Mouse (Mus musculus) intestine, embryonic 14.5 days (tissue): ENCODE data around the gene Sptssa. TPM values are rescaled to one million over a fixed set of nuclear protein-coding genes. Genes with fewer than 3 reads are reported as not detected.

Source experiments
- ATAC-seq: fragments of 200-750 bp; cut with Nextera tagmentation; replicated peaks from 2 replicates; pipeline ENCODE4 v1.8.0; 2017; ENCODE audit warnings: low read depth, moderate number of reproducible peaks, moderate TSS enrichment, moderate library complexity; ENCODE audit not compliant: low FRiP score, low TSS enrichment
- DNase-seq: peaks from one replicate; pipeline ENCODE4 v3.0.0-alpha.2; 2018; ENCODE audit warnings: low spot score
- H3K27ac ChIP-seq: fragments of 300-500 bp; sonication (generic); 2 replicates; pipeline ENCODE4 v1.5.1; 2014; ENCODE audit warnings: low read depth, mild to moderate bottlenecking, control low read depth
- H3K27me3 ChIP-seq: fragments of 300-500 bp; sonication (generic); replicated peaks from 2 replicates; pipeline ENCODE4 v1.6.1; 2014; ENCODE audit warnings: low read length, control low read depth; ENCODE audit not compliant: control insufficient read depth, insufficient read depth
- H3K36me3 ChIP-seq: fragments of 300-500 bp; sonication (generic); 2 replicates; pipeline ENCODE4 v1.6.1; 2014; ENCODE audit warnings: low read length, control low read depth; ENCODE audit not compliant: control insufficient read depth, insufficient read depth
- H3K4me1 ChIP-seq: fragments of 300-500 bp; sonication (generic); replicated peaks from 2 replicates; pipeline ENCODE4 v1.6.1; 2014; ENCODE audit warnings: low read length, control low read depth, mixed read lengths; ENCODE audit not compliant: control insufficient read depth, insufficient read depth
- H3K4me2 ChIP-seq: fragments of 300-500 bp; sonication (generic); 2 replicates; pipeline ENCODE4 v1.6.1; 2014; ENCODE audit warnings: low read length
- H3K4me3 ChIP-seq: fragments of 300-500 bp; sonication (generic); 2 replicates; pipeline ENCODE4 v1.5.1; 2014; ENCODE audit warnings: low read depth, low read length, control low read depth, mixed read lengths
- H3K9ac ChIP-seq: fragments of 300-500 bp; sonication (generic); 2 replicates; pipeline ENCODE4 v1.6.1; 2014; ENCODE audit warnings: mild to moderate bottlenecking, low read length
- H3K9me3 ChIP-seq: fragments of 300-500 bp; sonication (generic); 2 replicates; pipeline ENCODE4 v1.6.1; 2016; ENCODE audit warnings: low read length, control low read depth; ENCODE audit not compliant: control insufficient read depth
- WGBS: fragments of 180-500 bp; shearing (Covaris S2); extraction: QIAGEN DNeasy Blood & Tissue Kit; methylation state at CpG from one replicate; pipeline ENCODE4 v1.1.7; 2014; 5-methylcytosine and 5-hydroxymethylcytosine counted together
- polyA plus RNA-seq: library from polyadenylated mRNA; unstranded; fragments of >200 nt; fragmentation: Nextera tagmentation; extraction: Ambion mirVana; gene quantifications from 2 replicates; pipeline ENCODE4 v1.2.1, GENCODE M21; 2014

Gene Sptssa
- polyA plus RNA-seq, 1 experiment from 2014 or later: 224 TPM

- Histone ChIP-seq H3K4me2 (no peak overlapping the region), H3K27ac (no peak overlapping the region), H3K4me3 (no peak overlapping the region), H3K4me1 (peaks cover 18% of the 10 kb centered on the region), H3K9ac (no peak overlapping the region), H3K9me3 (no peaks in the 10 kb centered on the region), H3K36me3 (peaks cover 22% of the 10 kb centered on the region; the same call in 1 of the 2 replicates), H3K27me3 (no peaks in the 10 kb centered on the region)
- ATAC-seq (no peak), DNase-seq (no peak)
- 59% methylated on average over 8 of the region's 8 CpGs for WGBS
Measured at GRCm38 (mm10) chr12:54651820-54652219, 4.6 kb downstream of the Sptssa start.

- DNase-seq (no peak), ATAC-seq (no peak)
- 19% methylated on average over 1 of the region's 1 CpGs for WGBS
- Histone ChIP-seq H3K27me3 (no peaks in the 10 kb centered on the region), H3K4me3 (no peak overlapping the region), H3K36me3 (peaks cover 25% of the 10 kb centered on the region), H3K9me3 (no peaks in the 10 kb centered on the region), H3K9ac (no peak overlapping the region), H3K27ac (no peak overlapping the region), H3K4me2 (no peak overlapping the region), H3K4me1 (peaks cover 18% of the 10 kb centered on the region)
Measured at GRCm38 (mm10) chr12:54651158-54651557, 5.2 kb downstream of the Sptssa start.

- Histone ChIP-seq H3K4me1 (peaks cover 4% of the 10 kb centered on the region; the same call in 1 of the 2 replicates), H3K4me2 (no peak overlapping the region), H3K36me3 (peaks cover 22% of the 10 kb centered on the region), H3K27me3 (no peaks in the 10 kb centered on the region), H3K9ac (no peak overlapping the region), H3K4me3 (no peak overlapping the region), H3K27ac (no peak overlapping the region), H3K9me3 (peaks cover 3% of the 10 kb centered on the region; the same call in 1 of the 2 replicates)
- DNase-seq: no peak
- no peak for ATAC-seq
- 79% methylated on average over 2 of the region's 2 CpGs for WGBS
Measured at GRCm38 (mm10) chr12:54644947-54645346, 11.4 kb downstream of the Sptssa start.

- DNase-seq (no peak), ATAC-seq (no peak)
- Histone ChIP-seq H3K36me3 (peaks cover 15% of the 10 kb centered on the region), H3K27ac (no peak overlapping the region), H3K9ac (no peak overlapping the region), H3K9me3 (peaks cover 3% of the 10 kb centered on the region; the same call in 1 of the 2 replicates), H3K4me2 (no peak overlapping the region), H3K4me1 (peaks cover 4% of the 10 kb centered on the region; the same call in 1 of the 2 replicates), H3K27me3 (no peaks in the 10 kb centered on the region), H3K4me3 (no peak overlapping the region)
- WGBS: 43% methylated on average over 5 of the region's 5 CpGs
Measured at GRCm38 (mm10) chr12:54643320-54643892, 13.0 kb downstream of the Sptssa start.

GRCm38 (mm10) chr12:54641374-54641773 is 15.0 kb downstream of the Sptssa start:
- ATAC-seq: no peak
- H3K27me3 ChIP-seq: no peaks in the 10 kb centered on the region
- whole genome bisulfite sequencing: 95% methylated on average over 4 of the region's 4 CpGs
- no peak for DNase-seq
- H3K4me1 ChIP-seq: peaks cover 4% of the 10 kb centered on the region; the same call in 1 of the 2 replicates
- no peak overlapping the region for H3K4me2 ChIP-seq
- H3K36me3 ChIP-seq: peaks cover 4% of the 10 kb centered on the region
- no peak overlapping the region for H3K4me3 ChIP-seq
- peaks cover 3% of the 10 kb centered on the region; the same call in 1 of the 2 replicates for H3K9me3 ChIP-seq
- no peak overlapping the region for H3K9ac ChIP-seq
- H3K27ac ChIP-seq: no peak overlapping the region

- ATAC-seq (no peak), DNase-seq (no peak)
- H3K4me2 ChIP-seq: no peak overlapping the region
- H3K4me1 ChIP-seq: peaks cover 4% of the 10 kb centered on the region; the same call in 1 of the 2 replicates
- peaks cover 3% of the 10 kb centered on the region; the same call in 1 of the 2 replicates for H3K9me3 ChIP-seq
- H3K27me3 ChIP-seq: no peaks in the 10 kb centered on the region
- no peak overlapping the region for H3K4me3 ChIP-seq
- H3K36me3 ChIP-seq: no peaks in the 10 kb centered on the region
- no peak overlapping the region for H3K27ac ChIP-seq
- no peak overlapping the region for H3K9ac ChIP-seq
- 90% methylated on average over 6 of the region's 6 CpGs for WGBS
Measured at GRCm38 (mm10) chr12:54640259-54640658, 16.1 kb downstream of the Sptssa start.

GRCm38 (mm10) chr12:54637033-54637432 is 19.3 kb downstream of the Sptssa start:
- H3K27me3 ChIP-seq: no peaks in the 10 kb centered on the region
- no peak overlapping the region for H3K4me2 ChIP-seq
- H3K27ac ChIP-seq: no peak overlapping the region
- H3K36me3 ChIP-seq: no peaks in the 10 kb centered on the region
- no peak for ATAC-seq
- DNase-seq: no peak
- H3K4me1 ChIP-seq: no peaks in the 10 kb centered on the region
- H3K9ac ChIP-seq: no peak overlapping the region
- H3K9me3 ChIP-seq: no peaks in the 10 kb centered on the region
- H3K4me3 ChIP-seq: no peak overlapping the region
- WGBS: 64% methylated on average over 1 of the region's 1 CpGs

- 90% methylated on average over 2 of the region's 2 CpGs for WGBS
- DNase-seq (no peak), ATAC-seq (no peak)
- H3K4me1 ChIP-seq: no peaks in the 10 kb centered on the region
- no peak overlapping the region for H3K27ac ChIP-seq
- no peak overlapping the region for H3K4me3 ChIP-seq
- no peak overlapping the region for H3K9ac ChIP-seq
- H3K9me3 ChIP-seq: no peaks in the 10 kb centered on the region
- no peaks in the 10 kb centered on the region for H3K36me3 ChIP-seq
- no peaks in the 10 kb centered on the region for H3K27me3 ChIP-seq
- no peak overlapping the region for H3K4me2 ChIP-seq
Measured at GRCm38 (mm10) chr12:54632141-54632540, 24.2 kb downstream of the Sptssa start.

- H3K27ac ChIP-seq: no peak overlapping the region
- ATAC-seq: no peak
Measured at GRCm38 (mm10) chr12:54621942-54622341, 34.4 kb downstream of the Sptssa start.

More at GRCm38 (mm10) chr12:54621942-54622341, 34.4 kb downstream of the Sptssa start:
- WGBS: 90% methylated on average over 2 of the region's 2 CpGs
- DNase-seq: no peak
- Histone ChIP-seq H3K27me3 (no peaks in the 10 kb centered on the region), H3K4me1 (no peaks in the 10 kb centered on the region), H3K4me3 (no peak overlapping the region), H3K4me2 (no peak overlapping the region), H3K9ac (no peak overlapping the region), H3K36me3 (no peaks in the 10 kb centered on the region), H3K9me3 (no peaks in the 10 kb centered on the region)
